Comparison of ENCODE assay signal across 18 mouse cellular contexts in genomic region chr3:94481429-94481828, GRCm38 (mm10). TPM values are rescaled to one million over a fixed set of nuclear protein-coding genes. Genes with fewer than 3 reads are reported as not detected.
A peak's percentile ranks its signal among the peaks of the same experiment; 100 is the strongest.
DNase-seq lines count a peak whose midpoint lies in the region; ATAC-seq and TF ChIP-seq lines count a peak whose summit lies in the region.
"Had no signal": no experiment of that assay in that cellular context is flagged by ENCODE, and none has a peak within 500 bp of the region (broad histone marks: within the 10 kb centered on the region; RNA-seq: fewer than 3 reads in every experiment).

No protein-coding gene starts in this region.

- no peaks in the 10 kb centered on the region for H3K36me3 ChIP-seq in hindbrain, embryonic 11.5 days (ENCODE audit: control insufficient read depth, insufficient read depth, low read length)
- no peaks in the 10 kb centered on the region for H3K36me3 ChIP-seq in midbrain, embryonic 11.5 days (ENCODE audit: control insufficient read depth, insufficient read depth, low read length)
- no peaks in the 10 kb centered on the region for H3K36me3 ChIP-seq in liver, postnatal 0 days (replicated peaks; ENCODE audit: insufficient read depth, low read length)
- H3K36me3 ChIP-seq: heart, embryonic 15.5 days; kidney, embryonic 15.5 days; limb, embryonic 10.5 days; liver, embryonic 13.5 days had no signal

- no peaks in the 10 kb centered on the region for H3K9me3 ChIP-seq in hindbrain, embryonic 11.5 days (ENCODE audit: control insufficient read depth, low read length)
- H3K9me3 ChIP-seq in midbrain, embryonic 11.5 days (ENCODE audit: control insufficient read depth, low read length) = no peaks in the 10 kb centered on the region
- no peaks in the 10 kb centered on the region for H3K9me3 ChIP-seq in liver, postnatal 0 days (ENCODE audit: low read length)
- H3K9me3 ChIP-seq: heart, embryonic 15.5 days; kidney, embryonic 15.5 days; limb, embryonic 10.5 days; liver, embryonic 13.5 days had no signal

- no peak for DNase-seq in layer of hippocampus, adult 2 months (ENCODE audit: low spot score in 2 of 2)
- DNase-seq in layer of hippocampus, adult 8-10 months (ENCODE audit: low spot score in 2 of 2) = no peak
- DNase-seq in hindbrain, embryonic 11.5 days (ENCODE audit: low spot score) = no peak
- no peak for DNase-seq in midbrain, embryonic 11.5 days (ENCODE audit: low spot score, missing footprints)
- peak; percentile 57 for DNase-seq in skeletal muscle tissue, adult 2 months (ENCODE audit: low read depth, low spot score)
- no peak for DNase-seq in kidney, adult 11 months
- no peak for DNase-seq in liver, postnatal 0 days
- DNase-seq: cerebellum, adult 8-10 months; heart, adult 11 months; liver, embryonic 13.5 days; lung, postnatal 10 days; thymus, adult 2 months had no signal

- TF ChIP-seq EP300 in liver, postnatal 0 days (IDR thresholded peaks at IDR 0.05; ENCODE audit: low read depth) = no peak

- peaks cover 21% of the 10 kb centered on the region for H3K4me1 ChIP-seq in hindbrain, embryonic 11.5 days (replicated peaks; ENCODE audit: control insufficient read depth, insufficient read depth, low read length)
- peaks cover 66% of the 10 kb centered on the region for H3K4me1 ChIP-seq in midbrain, embryonic 11.5 days (ENCODE audit: control insufficient read depth, insufficient read depth, low read length)
- no peaks in the 10 kb centered on the region for H3K4me1 ChIP-seq in liver, postnatal 0 days (ENCODE audit: insufficient read depth)

- H3K27me3 ChIP-seq in hindbrain, embryonic 11.5 days (ENCODE audit: control insufficient read depth, insufficient read depth, low read length) = 0 out of 2 replicates have a peak, but pooled peaks cover 3% of the 10 kb centered on the region
- H3K27me3 ChIP-seq in midbrain, embryonic 11.5 days (ENCODE audit: control insufficient read depth, insufficient read depth, low read length) = no peaks in the 10 kb centered on the region
- peaks cover 24% of the 10 kb centered on the region for H3K27me3 ChIP-seq in liver, postnatal 0 days (ENCODE audit: insufficient read depth, low read length)

- no peak overlapping the region for H3K9ac ChIP-seq in hindbrain, embryonic 11.5 days (ENCODE audit: low read depth, low read length)
- H3K9ac ChIP-seq in midbrain, embryonic 11.5 days (ENCODE audit: low read length) = 0 out of 2 replicates have a peak overlapping the region, but pooled peaks have one; percentile 9
- H3K9ac ChIP-seq in liver, postnatal 0 days (replicated peaks) = no peak overlapping the region
- H3K9ac ChIP-seq: heart, embryonic 15.5 days; kidney, embryonic 15.5 days; liver, embryonic 13.5 days had no signal

- H3K4me3 ChIP-seq in layer of hippocampus, adult 2 months = peak overlapping the region; percentile 15; the same call in 1 of the 2 replicates
- no peak overlapping the region for H3K4me3 ChIP-seq in hindbrain, embryonic 11.5 days (ENCODE audit: low read depth, low read length)
- no peak overlapping the region for H3K4me3 ChIP-seq in midbrain, embryonic 11.5 days (ENCODE audit: low read depth, low read length)
- no peak overlapping the region for H3K4me3 ChIP-seq in liver, postnatal 0 days (ENCODE audit: low read depth, low read length)
- H3K4me3 ChIP-seq: heart, embryonic 15.5 days; kidney, embryonic 15.5 days; limb, embryonic 10.5 days; liver, embryonic 13.5 days had no signal

- no peak for ATAC-seq in hindbrain, embryonic 11.5 days (ENCODE audit: low FRiP score)
- no peak for ATAC-seq in midbrain, embryonic 11.5 days (ENCODE audit: low FRiP score)
- ATAC-seq in liver, postnatal 0 days = no peak

- peak overlapping the region; percentile 72; the same call in 1 of the 2 replicates for H3K4me2 ChIP-seq in hindbrain, embryonic 11.5 days (replicated peaks; ENCODE audit: low read depth, low read length)
- peak overlapping the region; percentile 6; the same call in 1 of the 2 replicates for H3K4me2 ChIP-seq in midbrain, embryonic 11.5 days
- no peak overlapping the region for H3K4me2 ChIP-seq in liver, postnatal 0 days (ENCODE audit: low read depth, low read length)
- H3K4me2 ChIP-seq: heart, embryonic 15.5 days; kidney, embryonic 15.5 days; liver, embryonic 13.5 days had no signal

- TF ChIP-seq CTCF in layer of hippocampus, adult 2 months (conservative IDR thresholded peaks at IDR 0.05) = no peak
- no peak for TF ChIP-seq CTCF in liver, postnatal 0 days (IDR thresholded peaks at IDR 0.05; ENCODE audit: low read depth)

- WGBS in hindbrain, embryonic 11.5 days = 67% methylated on average over 4 of the region's 4 CpGs
- 58% methylated on average over 4 of the region's 4 CpGs for WGBS in midbrain, embryonic 11.5 days
- WGBS in liver, postnatal 0 days (ENCODE audit: insufficient replicate concordance) = 54% methylated on average over 4 of the region's 4 CpGs

- H3K27ac ChIP-seq in layer of hippocampus, adult 2 months = peak overlapping the region; percentile 95
- H3K27ac ChIP-seq in hindbrain, embryonic 11.5 days (ENCODE audit: low read depth, low read length) = no peak overlapping the region
- H3K27ac ChIP-seq in midbrain, embryonic 11.5 days (ENCODE audit: low read depth, low read length) = no peak overlapping the region
- H3K27ac ChIP-seq in liver, postnatal 0 days (ENCODE audit: low read depth) = no peak overlapping the region
- H3K27ac ChIP-seq: heart, embryonic 15.5 days; kidney, embryonic 15.5 days; limb, embryonic 10.5 days; liver, embryonic 13.5 days had no signal

RNA-seq across cellular contexts. Expression of gene Riiad1, which starts 1.3 kb away (rescaled TPM):
- total RNA-seq in layer of hippocampus, adult 2 months (2021) = 1 to 10 TPM; 5.8 to 7.2 TPM
- 1 to 10 TPM; 4.9 to 6.9 (median 6.0) TPM for total RNA-seq in layer of hippocampus, adult 8-10 months (2022)
- 15.5 and 19.7 TPM in 2 replicates for polyA plus RNA-seq in hindbrain, embryonic 11.5 days (2014; fragmentation: Nextera tagmentation; extraction: Ambion mirVana)
- polyA plus RNA-seq in midbrain, embryonic 11.5 days (2014; fragmentation: Nextera tagmentation; extraction: Ambion mirVana) = 15.3 TPM in 2 replicates
- polyA plus RNA-seq in liver, postnatal 0 days (2015; fragmentation: Nextera tagmentation; extraction: Ambion mirVana) = 0.34 TPM in 1 of 2 replicates, not detected in the other
- total RNA-seq: neutrophil, adult 5-6 weeks had no signal
- polyA plus RNA-seq: liver, embryonic 13.5 days had no signal

RNA-seq across cellular contexts. Expression of gene Celf3, which starts 3.3 kb away (rescaled TPM):
- total RNA-seq in layer of hippocampus, adult 2 months (2021) = 100 to 1,000 TPM; 184 to 202 TPM
- total RNA-seq in layer of hippocampus, adult 8-10 months (2022) = 100 to 1,000 TPM; 153 to 187 (median 176) TPM
- 164 and 210 TPM in 2 replicates for polyA plus RNA-seq in hindbrain, embryonic 11.5 days (2014; fragmentation: Nextera tagmentation; extraction: Ambion mirVana)
- 150 and 154 TPM in 2 replicates for polyA plus RNA-seq in midbrain, embryonic 11.5 days (2014; fragmentation: Nextera tagmentation; extraction: Ambion mirVana)
- 0.04 and 0.06 TPM in 2 replicates for polyA plus RNA-seq in liver, postnatal 0 days (2015; fragmentation: Nextera tagmentation; extraction: Ambion mirVana)

RNA-seq across cellular contexts. Expression of gene Oaz3, which starts 37.7 kb away (rescaled TPM):
- total RNA-seq in layer of hippocampus, adult 2 months (2021) = not detected
- under 1 TPM in 1 of 4 experiments, not detected in 3; 0.52 TPM for total RNA-seq in layer of hippocampus, adult 8-10 months (2022)
- polyA plus RNA-seq in hindbrain, embryonic 11.5 days (2014; fragmentation: Nextera tagmentation; extraction: Ambion mirVana) = 0.18 and 0.56 TPM in 2 replicates
- polyA plus RNA-seq in midbrain, embryonic 11.5 days (2014; fragmentation: Nextera tagmentation; extraction: Ambion mirVana) = 0.12 TPM in 1 of 2 replicates, not detected in the other
- polyA plus RNA-seq in liver, postnatal 0 days (2015; fragmentation: Nextera tagmentation; extraction: Ambion mirVana) = 0.15 and 0.38 TPM in 2 replicates
- total RNA-seq: layer of hippocampus, postnatal 10 days; neutrophil, adult 5-6 weeks had no signal
- polyA plus RNA-seq: embryonic facial prominence, embryonic 11.5 days had no signal

RNA-seq across cellular contexts. Expression of gene Mrpl9, which starts 38.3 kb away (rescaled TPM):
- total RNA-seq in layer of hippocampus, adult 2 months (2021) = 10 to 100 TPM; 41.3 to 44.4 TPM
- total RNA-seq in layer of hippocampus, adult 8-10 months (2022) = 10 to 100 TPM; 34.8 to 42.3 (median 40.2) TPM
- polyA plus RNA-seq in hindbrain, embryonic 11.5 days (2014; fragmentation: Nextera tagmentation; extraction: Ambion mirVana) = 70.5 and 72.1 TPM in 2 replicates
- 71.1 and 73.3 TPM in 2 replicates for polyA plus RNA-seq in midbrain, embryonic 11.5 days (2014; fragmentation: Nextera tagmentation; extraction: Ambion mirVana)
- polyA plus RNA-seq in liver, postnatal 0 days (2015; fragmentation: Nextera tagmentation; extraction: Ambion mirVana) = 27.4 and 28.7 TPM in 2 replicates

Comparison
In these comparisons a context has a peak if more than half of its experiments do, and no peak if none do; other contexts are left out.
1. RNA of gene Riiad1, which starts 1.3 kb away (polyA plus RNA-seq): 15.5 to 19.7 TPM in hindbrain, embryonic 11.5 days and 15.3 TPM in midbrain, embryonic 11.5 days; 0.34 TPM in liver, postnatal 0 days; every median in the first group is over 10 times any median in the second.
2. RNA of gene Celf3, which starts 3.3 kb away (polyA plus RNA-seq): 164 to 210 TPM in hindbrain, embryonic 11.5 days and 150 to 154 TPM in midbrain, embryonic 11.5 days; 0.04 to 0.06 TPM in liver, postnatal 0 days; every median in the first group is over 100 times any median in the second.